Mouse (Mus musculus) kidney, adult 2 months (tissue): Measurements from ENCODE around the gene Rundc3b.

Experiments
- CTCF ChIP-seq: fragments of 200-500 bp; conservative IDR thresholded peaks from 2 replicates; pipeline ENCODE4 v1.5.1; 2011; ENCODE audit warnings: low read depth, mild to moderate bottlenecking, control low read depth, low read length, moderate library complexity, mixed read lengths; ENCODE audit not compliant: insufficient read depth, insufficient read length
- POLR2A ChIP-seq: fragments of 200-500 bp; IDR thresholded peaks from one replicate; pipeline ENCODE4 v1.6.1; 2011; ENCODE audit warnings: low read depth, low read length, control low read depth

GRCm38 (mm10) chr5:8648774-8649173 lies 26.0 kb upstream of the Rundc3b start:
- TF ChIP-seq POLR2A (no peak), CTCF (no peak)
